Mouse (Mus musculus) midbrain, postnatal 0 days (tissue): ENCODE measurements at regions not wholly inside any gene's neighbourhood (a gene's known extent, or its start where the extent isn't known, plus 50 kb on each side); places are given as distances from the start of the nearest gene placed in this dataset.
A peak's percentile ranks its signal among the peaks of the same experiment; 100 is the strongest.

Experiments used
- ATAC-seq: fragments of 200-750 bp; cut with Nextera tagmentation; 2 replicates; pipeline ENCODE4 v1.8.0; 2017; ENCODE audit warnings: moderate number of reproducible peaks, mild to moderate bottlenecking, moderate TSS enrichment, moderate library complexity; ENCODE audit not compliant: low FRiP score
- DNase-seq: peaks from one replicate; pipeline ENCODE4 v3.0.0-alpha.2; 2015; ENCODE audit warnings: low spot score
- H3K27ac ChIP-seq: fragments of 300-500 bp; sonication (generic); 2 replicates; pipeline ENCODE4 v1.5.1; 2014; ENCODE audit warnings: low read depth, mild to moderate bottlenecking, low read length, mixed read lengths
- H3K27me3 ChIP-seq: fragments of 300-500 bp; sonication (generic); 2 replicates; pipeline ENCODE4 v1.6.1; 2014; ENCODE audit warnings: low read length, control low read depth, mixed read lengths; ENCODE audit not compliant: insufficient read depth
- H3K36me3 ChIP-seq: fragments of 300-500 bp; sonication (generic); 2 replicates; pipeline ENCODE4 v1.6.1; 2014; ENCODE audit warnings: low read length, control low read depth, mixed read lengths; ENCODE audit not compliant: insufficient read depth
- H3K4me1 ChIP-seq: fragments of 300-500 bp; sonication (generic); 2 replicates; pipeline ENCODE4 v1.6.1; 2014; ENCODE audit warnings: mild to moderate bottlenecking, control low read depth, antibody characterized with exemption, low read length, mixed read lengths; ENCODE audit not compliant: insufficient read depth
- H3K4me2 ChIP-seq: fragments of 300-500 bp; sonication (generic); 2 replicates; pipeline ENCODE4 v1.6.1; 2014; ENCODE audit warnings: low read depth, mild to moderate bottlenecking, low read length, mixed read lengths; ENCODE audit not compliant: poor library complexity, severe bottlenecking
- H3K4me3 ChIP-seq: fragments of 300-500 bp; sonication (generic); 2 replicates; pipeline ENCODE4 v1.5.1; 2014; ENCODE audit warnings: low read depth, mild to moderate bottlenecking, low read length, moderate library complexity
- H3K9ac ChIP-seq: fragments of 300-500 bp; sonication (generic); replicated peaks from 2 replicates; pipeline ENCODE4 v1.6.1; 2014; ENCODE audit warnings: mild to moderate bottlenecking, low read length, moderate library complexity, mixed read lengths; ENCODE audit not compliant: poor library complexity, severe bottlenecking
- H3K9me3 ChIP-seq: fragments of 300-500 bp; sonication (generic); 2 replicates; pipeline ENCODE4 v1.6.1; 2016; ENCODE audit warnings: low read length, control low read depth
- CTCF ChIP-seq: IDR thresholded peaks from 2 replicates; pipeline ENCODE4 v1.5.1; 2016; ENCODE audit warnings: antibody characterized with exemption, mild to moderate bottlenecking
- WGBS: fragments of 180-500 bp; shearing (Covaris S2); extraction: QIAGEN DNeasy Blood & Tissue Kit; methylation state at CpG from one replicate; pipeline ENCODE4 v1.1.7; 2014; 5-methylcytosine and 5-hydroxymethylcytosine counted together
- microRNA-seq: library from miRNA; unstranded; fragments of <30 nt; microRNA quantifications from one replicate; pipeline ENCODE4, GENCODE M21; 2016; ENCODE audit warnings: borderline number of aligned reads

DNA sequence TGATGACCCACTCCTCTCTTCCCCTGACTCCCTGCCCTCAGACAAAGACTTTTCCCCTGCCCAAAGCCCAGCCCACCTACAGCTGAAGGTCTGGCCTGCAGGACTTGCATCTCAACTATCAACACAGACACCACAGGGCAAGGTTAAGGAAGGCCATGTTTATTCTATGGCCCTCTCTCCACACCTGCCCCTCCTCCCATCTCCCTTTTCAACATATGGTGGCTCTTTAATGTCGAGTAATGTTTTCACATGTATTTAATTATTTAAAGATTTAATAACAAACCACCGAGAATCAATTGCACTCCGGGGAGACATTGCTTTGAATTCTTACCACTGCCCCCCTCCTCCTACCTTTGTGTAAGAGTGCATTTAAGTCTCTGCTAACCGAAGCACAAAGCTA, 273.6 kb downstream of the Lrig3 start:
- H3K9me3 ChIP-seq: no peaks in the 10 kb centered on the region
- no peak overlapping the region for H3K9ac ChIP-seq
- DNase-seq (no peak), ATAC-seq (no peak)
- H3K36me3 ChIP-seq: no peaks in the 10 kb centered on the region
- H3K4me1 ChIP-seq: no peaks in the 10 kb centered on the region
- no peak overlapping the region for H3K4me3 ChIP-seq
- H3K4me2 ChIP-seq: no peak overlapping the region
- no peak for TF ChIP-seq CTCF
- no peaks in the 10 kb centered on the region for H3K27me3 ChIP-seq
- H3K27ac ChIP-seq: no peak overlapping the region
- WGBS: 43% methylated on average over 4 of the region's 4 CpGs

Small RNA genes in the stretch of these regions (microRNA-seq; reads per million reads assigned to microRNA genes)
- gene Mir378d: 4.7 reads per million, percentile 10 among the genes with 10 or more reads in this experiment
